Mouse (Mus musculus) left cerebral cortex, postnatal 25 days (tissue): Measurements from ENCODE around the gene Slc1a5. TPM values are rescaled to one million over a fixed set of nuclear protein-coding genes. Genes with fewer than 3 reads are reported as not detected.

Experiments
- DNase-seq, 2 experiments: peaks; one replicate each; pipeline ENCODE4 v3.0.0; 2022; ENCODE audit warnings: low spot score in 2 of 2, mixed read lengths in 1 of 2
- intact Hi-C: fragments of 180-260 bp; cut with DNase I; formaldehyde crosslinking; loops from one replicate; pipeline ENCODE4 v1.15.1; 2025
- total RNA-seq, 2 experiments: library from RNA; stranded (reverse); gene quantifications; 2 replicates each; pipeline ENCODE4 v1.2.3; 2021

Gene Slc1a5
- total RNA-seq, result 1 to 10 TPM; 3.9 to 4.9 TPM

GRCm38 (mm10) chr7:16780825-16781554, at the start of gene Slc1a5:
TSS of gene Slc1a5 (plus strand) at chr7:16781340.
- intact Hi-C loops, result no loop called here
- peak; percentile 45 to 64 for DNase-seq

GRCm38 (mm10) chr7:16731893-16732422, 49.2 kb upstream of the Slc1a5 start:
- intact Hi-C loops, result no loop called here
- no peak for DNase-seq

DNA sequence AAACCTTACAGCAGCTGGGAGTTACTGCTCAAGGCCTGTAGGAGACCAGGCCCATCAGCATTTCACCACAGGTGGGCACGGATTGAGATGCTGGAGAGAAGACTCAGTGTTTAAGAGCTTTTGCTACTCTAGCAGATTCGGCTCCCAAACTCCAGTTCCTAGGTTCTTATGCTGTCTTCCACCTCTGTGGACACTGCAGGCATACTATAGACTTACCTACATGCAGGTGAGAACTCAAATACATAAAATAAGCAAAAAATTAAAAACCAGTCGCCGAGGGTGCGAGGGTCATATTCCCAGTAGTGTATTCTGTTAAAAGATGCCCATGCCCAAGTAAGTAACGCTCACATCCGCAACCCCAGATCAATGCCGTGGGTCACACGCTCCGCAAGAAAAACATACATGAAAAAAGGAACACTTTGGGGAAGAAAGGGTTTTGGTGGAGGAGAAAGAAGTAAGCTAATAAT, 43.5 kb upstream of the Slc1a5 start:
- intact Hi-C loops, result no loop called here
- peak in 1 of 2 experiments; percentile 28 for DNase-seq

- intact Hi-C loops, result no loop called here
- DNase-seq, result peak; percentile 98 to 100
Observed at GRCm38 (mm10) chr7:16738073-16738696, 43.0 kb upstream of the Slc1a5 start, which contains the start of gene Ap2s1. TSS of gene Ap2s1 (plus strand) at chr7:16738410.

GRCm38 (mm10) chr7:16739056-16739604, 42.0 kb upstream of the Slc1a5 start:
- intact Hi-C loops, result no loop called here
- DNase-seq, result no peak

GRCm38 (mm10) chr7:16745373-16745772, 35.8 kb upstream of the Slc1a5 start:
- DNase-seq, result no peak
- intact Hi-C loops, result loop anchor here (10.0 kb wide), 1 partner anchor 149 kb away; the partner anchor contains the start of gene Gng8

- peak; percentile 43 to 64 for DNase-seq
Observed at GRCm38 (mm10) chr7:16746093-16746492, 35.0 kb upstream of the Slc1a5 start.

DNA sequence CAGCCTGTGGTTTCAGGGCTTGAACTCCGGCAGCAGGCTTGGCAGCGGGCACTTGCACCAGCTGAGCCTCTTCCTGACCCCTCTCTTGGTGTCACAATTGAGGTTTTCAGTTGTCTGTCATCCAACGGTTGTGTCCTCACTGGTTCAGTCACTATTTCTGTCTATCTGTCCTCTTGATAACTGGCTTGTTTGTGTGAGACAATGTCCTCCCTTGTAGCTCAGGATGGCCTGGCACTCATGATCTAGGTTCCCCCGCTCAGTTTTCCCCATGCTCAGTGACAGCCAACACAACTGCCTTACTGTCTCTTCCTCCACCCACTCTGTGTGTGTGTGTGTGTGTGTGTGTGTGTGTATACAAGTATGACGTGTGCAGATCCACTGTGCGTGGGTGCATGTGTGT, 33.5 kb upstream of the Slc1a5 start:
- intact Hi-C loops, result loop anchor here (2.0 to 10.0 kb wide), 2 partner anchors 57 to 147 kb away; partner anchors contain the start of gene Gng8
- DNase-seq, result no peak

More at GRCm38 (mm10) chr7:16746093-16746492, 35.0 kb upstream of the Slc1a5 start:
- intact Hi-C loops, result loop anchor here (2.0 to 10.0 kb wide), 2 partner anchors 59 to 149 kb away; partner anchors contain the start of gene Gng8

DNA sequence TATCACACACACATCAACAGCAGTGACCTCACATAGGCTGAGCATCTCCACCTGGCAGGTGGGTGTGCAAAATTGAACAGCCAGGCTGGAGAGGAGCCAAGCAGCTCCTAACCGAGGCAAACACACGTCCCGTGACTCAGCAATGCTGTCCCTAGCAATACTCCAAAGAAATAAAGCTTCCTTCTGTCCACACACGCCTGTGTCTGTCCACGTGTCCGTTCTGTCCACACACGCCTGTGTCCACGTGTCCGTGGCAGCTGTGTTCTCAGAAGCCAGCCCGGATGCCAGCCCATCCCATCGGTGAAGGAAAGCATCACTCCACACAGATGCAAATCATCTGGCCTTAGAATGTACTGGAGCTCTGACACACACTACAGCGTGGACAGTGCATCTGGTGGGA, 29.1 kb upstream of the Slc1a5 start:
- peak in 1 of 2 experiments; percentile 34 for DNase-seq
- intact Hi-C loops, result no loop called here

- intact Hi-C loops, result no loop called here
Observed at GRCm38 (mm10) chr7:16755362-16756017, 25.6 kb upstream of the Slc1a5 start.

GRCm38 (mm10) chr7:16758872-16759574, 22.1 kb upstream of the Slc1a5 start:
- intact Hi-C loops, result no loop called here
- DNase-seq, result peak; percentile 23 to 28

More at GRCm38 (mm10) chr7:16755362-16756017, 25.6 kb upstream of the Slc1a5 start:
- no peak for DNase-seq

DNA sequence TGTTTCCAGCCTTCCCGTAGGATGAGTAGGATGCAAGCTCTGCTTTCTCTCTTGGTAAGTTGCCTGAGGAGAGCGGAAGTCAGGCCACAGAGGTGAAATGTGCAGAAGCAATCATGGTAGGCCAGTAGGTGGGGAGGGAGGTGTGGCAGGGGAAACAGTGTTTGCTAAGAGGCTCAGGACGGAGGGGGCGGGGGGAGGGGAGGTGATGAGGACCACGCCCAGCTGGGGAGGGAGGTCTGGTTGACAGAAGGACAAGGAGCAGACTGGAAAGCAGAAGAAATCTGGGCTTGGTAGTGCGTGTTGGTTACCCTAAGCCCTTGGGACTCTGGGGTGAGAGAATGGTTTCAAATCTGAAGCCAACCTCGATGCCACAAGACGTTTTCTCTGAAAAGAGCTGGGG, 20.8 kb upstream of the Slc1a5 start:
- no peak for DNase-seq
- intact Hi-C loops, result no loop called here

DNA sequence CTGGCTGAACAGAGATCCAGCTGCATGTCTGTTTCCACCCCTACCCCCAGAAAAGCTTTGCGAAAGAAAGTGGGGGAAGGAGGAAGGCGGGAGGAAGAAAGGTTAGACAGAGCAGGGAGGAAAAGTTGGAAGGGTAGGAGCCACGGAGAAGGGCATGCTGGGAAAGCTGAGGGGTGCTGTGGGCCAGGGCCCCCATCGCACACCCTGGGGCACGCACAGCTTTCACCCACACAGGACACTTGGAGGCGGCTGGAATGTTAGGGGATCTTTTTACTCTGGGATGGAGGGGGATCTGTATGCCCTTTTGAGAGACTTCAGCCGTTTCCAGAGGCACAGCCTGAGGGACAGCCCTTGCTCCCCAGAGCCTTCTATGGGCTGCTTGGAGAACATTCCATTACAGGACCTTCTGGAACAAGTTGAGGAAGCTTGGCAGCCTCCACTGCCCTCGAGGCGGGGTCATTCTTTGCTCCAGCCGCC, 20.1 kb upstream of the Slc1a5 start:
- DNase-seq, result no peak
- intact Hi-C loops, result no loop called here

DNA sequence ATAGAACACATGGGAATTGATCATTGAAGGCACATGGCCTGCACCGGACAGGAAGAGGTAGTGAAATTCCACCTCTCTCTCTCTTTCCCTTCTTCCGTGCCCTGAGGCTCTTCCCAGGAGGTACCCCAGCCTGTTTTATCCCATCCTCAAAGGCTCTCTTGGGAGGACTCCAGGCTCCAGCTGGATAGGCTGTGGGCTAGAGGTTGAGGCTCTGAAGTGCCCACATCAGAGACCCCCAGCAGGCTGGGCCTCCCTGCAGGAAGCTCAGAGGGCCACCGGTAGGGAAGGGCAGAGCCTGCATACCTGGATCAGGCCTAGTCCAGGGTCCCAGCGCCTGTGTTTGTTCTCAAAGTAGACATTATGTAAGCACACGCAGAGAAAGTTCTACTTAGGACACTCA, 19.5 kb upstream of the Slc1a5 start:
- intact Hi-C loops, result no loop called here

DNA sequence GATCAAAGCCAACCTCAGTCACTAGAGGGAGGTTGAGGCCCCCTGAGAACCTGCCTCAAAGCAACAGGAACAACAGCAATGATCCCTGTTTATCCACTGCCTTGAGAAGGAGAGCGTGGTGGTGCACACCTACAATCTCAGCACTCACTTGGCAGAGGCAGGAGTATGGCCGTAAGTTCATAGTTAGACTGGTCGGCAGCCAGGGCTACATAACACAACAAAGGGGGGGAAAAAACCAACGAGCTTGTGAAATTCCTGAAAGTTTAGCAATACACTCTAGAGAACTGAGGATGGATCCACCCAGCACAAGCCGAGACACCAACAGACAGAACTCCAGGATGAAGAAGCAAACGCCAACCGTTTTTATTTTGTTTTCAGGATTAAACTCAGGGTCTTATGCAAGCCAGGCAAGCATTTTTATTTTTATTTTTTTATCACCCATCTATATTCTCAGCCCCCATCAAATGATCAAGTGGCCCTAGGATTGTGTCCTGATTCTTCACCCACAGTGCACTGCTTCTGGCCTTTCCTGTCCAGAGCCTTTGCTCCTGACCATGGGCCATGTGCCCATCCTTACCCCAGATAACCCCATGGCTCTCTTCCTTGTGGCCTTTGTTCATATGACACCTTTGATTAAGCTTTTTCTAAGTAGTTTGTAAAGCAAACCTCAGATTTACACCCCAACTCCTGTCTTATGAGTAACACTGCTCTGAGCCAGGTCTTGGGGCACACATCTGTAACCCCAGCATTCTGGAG, 17.5 kb upstream of the Slc1a5 start:
- no peak for DNase-seq
- intact Hi-C loops, result no loop called here

More for the DNA sequence above, 19.5 kb upstream of the Slc1a5 start:
- DNase-seq, result no peak

GRCm38 (mm10) chr7:16766443-16766842, 14.7 kb upstream of the Slc1a5 start:
- DNase-seq, result no peak
- intact Hi-C loops, result no loop called here

GRCm38 (mm10) chr7:16775888-16776287, 5.3 kb upstream of the Slc1a5 start:
- no peak for DNase-seq
- intact Hi-C loops, result no loop called here

DNA sequence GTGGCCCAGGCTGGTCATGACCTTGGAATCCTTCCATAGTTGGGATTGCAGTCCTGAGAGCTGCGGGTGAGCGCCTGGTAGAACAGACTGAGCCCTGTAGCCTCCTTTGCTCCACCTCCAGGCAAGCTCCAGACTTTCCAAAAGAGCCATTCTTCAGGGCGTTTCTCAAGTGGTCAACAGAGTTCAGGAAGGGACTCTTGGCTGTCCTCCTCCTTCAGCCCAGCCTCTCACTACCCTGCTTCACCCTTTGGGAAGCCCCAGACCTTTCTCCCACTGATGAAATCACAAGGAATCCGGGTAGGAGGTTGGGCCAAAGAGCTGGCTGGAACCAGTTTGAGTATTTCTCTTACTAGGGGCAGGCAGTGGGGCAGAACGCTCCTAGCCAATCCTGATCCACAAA, 1.1 kb upstream of the Slc1a5 start:
- DNase-seq, result no peak
- intact Hi-C loops, result no loop called here

DNA sequence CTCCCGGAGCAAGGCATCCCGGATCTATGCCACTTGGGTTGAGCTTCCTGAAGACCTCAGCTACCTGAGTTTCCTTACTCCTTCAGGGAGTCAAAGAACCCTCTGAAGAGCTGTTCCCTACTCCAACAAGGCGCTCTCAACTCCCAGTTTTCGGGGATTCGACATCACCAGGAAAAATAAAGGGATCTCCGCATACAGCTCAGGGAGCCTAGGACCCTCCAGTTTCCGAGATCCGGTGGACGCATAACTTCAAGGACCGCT, 345 bp downstream of the Slc1a5 start:
- no peak for DNase-seq
- intact Hi-C loops, result no loop called here
